Mouse (Mus musculus) testis, postnatal 10 days (tissue): Measurements from ENCODE around the gene Fbxw8.

Experiments used
- DNase-seq: peaks from one replicate; pipeline ENCODE4 v3.0.0; 2021; ENCODE audit warnings: low spot score

Fbxw8 gene

DNA sequence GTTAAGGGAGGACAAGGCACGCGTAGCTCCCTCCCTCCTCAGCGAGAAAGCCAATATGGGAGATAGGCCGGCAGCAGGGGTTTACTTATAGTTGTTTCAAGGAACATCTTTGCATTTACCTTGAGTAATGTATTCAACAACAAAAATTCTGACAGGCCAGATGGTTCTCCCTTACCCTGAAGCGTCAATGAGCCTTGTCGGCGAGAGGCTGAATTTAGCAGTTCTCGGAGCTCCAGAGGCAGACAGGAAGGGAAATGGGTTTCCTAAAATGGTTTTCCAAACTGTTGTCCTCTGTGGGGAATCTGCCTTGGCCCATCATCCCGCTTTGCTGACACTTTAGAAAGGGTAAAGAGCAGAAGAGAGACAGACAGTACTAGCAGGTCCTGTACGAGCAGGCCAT, 48.6 kb downstream of the Fbxw8 start:
- DNase-seq, result no peak

DNA sequence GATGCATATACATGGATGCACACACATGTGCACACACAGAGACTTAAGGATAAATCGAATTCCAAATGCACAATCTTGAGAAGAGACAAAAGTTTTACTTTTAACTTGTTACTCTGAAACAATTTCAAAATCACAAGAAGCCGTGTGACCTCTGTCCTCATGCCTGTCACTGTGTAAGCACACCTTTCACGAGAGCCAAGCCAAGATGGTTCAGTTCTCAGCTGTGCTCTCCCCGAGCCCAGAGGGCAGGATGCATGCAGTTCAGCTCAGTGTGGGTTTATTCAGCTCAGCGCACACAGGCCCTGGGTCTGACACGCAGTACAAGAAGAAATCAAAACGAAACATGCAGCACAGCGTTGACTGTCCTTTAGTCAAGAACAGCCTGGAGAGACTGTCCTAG, 49.7 kb downstream of the Fbxw8 start:
- DNase-seq, result no peak

DNA sequence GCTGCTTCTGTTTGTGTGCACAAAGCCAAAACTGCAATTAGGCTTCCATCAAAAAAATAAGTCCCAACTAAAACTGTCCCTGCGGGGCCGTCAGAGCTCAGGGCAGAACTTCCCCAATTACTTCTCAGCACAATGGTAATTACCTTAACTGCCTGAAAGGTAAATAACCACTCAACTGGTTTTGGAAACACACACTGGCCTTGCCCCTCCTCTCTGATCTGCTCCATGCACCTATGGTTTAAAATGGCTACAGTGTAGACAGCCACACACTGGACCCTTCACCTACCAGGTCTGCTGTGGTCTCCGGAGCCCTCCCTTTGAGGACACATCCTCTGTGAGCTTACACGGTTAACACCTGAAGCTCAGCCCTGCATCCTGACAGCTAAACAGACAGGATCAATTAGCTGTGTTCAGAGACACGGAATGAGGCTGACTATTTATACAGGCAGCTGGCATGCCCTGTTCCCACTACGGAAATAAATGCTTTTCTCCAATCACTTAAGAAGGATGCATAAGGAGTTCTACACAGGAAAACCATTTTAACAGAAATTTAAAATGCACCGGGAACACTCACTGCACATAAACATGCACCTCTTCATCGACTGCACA, 55.3 kb downstream of the Fbxw8 start:
- DNase-seq, result no peak

DNA sequence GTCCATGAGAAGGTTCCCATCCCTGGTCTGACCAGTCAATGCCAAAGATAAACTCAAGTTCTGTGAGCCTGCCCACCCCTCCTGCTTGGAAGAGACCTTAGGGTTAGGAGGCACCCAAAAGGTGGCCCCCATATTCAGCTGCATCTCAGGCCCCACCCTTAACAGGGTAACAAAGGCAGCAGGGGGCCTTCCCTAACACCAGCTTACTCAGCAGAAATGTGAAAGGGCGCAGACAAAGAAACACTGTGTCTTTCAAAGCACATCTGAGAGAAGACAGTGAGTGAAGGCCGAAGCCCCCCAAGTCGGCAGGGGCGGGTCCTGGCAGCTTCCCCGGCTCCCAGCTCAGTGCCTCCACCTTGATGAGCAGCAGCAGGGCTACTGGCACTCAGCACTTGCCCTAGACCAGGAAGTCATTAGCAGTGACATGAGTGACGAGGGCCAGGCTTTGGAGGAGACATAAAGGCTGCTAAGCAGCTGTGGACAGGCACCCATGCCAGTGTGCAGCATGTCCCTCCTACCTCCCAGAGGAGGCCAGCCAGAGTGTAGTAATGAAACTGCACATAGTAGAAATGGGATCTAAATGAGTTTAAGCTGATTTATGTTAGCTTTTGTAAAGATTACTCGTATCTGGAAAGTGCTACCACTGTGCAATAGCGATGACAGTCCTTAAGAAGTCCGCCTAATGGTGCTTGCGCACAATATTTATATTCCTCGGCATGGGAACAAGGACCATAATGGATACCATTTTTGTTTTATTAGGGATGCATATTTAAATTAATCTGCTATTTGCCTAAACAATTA, 56.0 kb downstream of the Fbxw8 start:
- DNase-seq, result no peak

DNA sequence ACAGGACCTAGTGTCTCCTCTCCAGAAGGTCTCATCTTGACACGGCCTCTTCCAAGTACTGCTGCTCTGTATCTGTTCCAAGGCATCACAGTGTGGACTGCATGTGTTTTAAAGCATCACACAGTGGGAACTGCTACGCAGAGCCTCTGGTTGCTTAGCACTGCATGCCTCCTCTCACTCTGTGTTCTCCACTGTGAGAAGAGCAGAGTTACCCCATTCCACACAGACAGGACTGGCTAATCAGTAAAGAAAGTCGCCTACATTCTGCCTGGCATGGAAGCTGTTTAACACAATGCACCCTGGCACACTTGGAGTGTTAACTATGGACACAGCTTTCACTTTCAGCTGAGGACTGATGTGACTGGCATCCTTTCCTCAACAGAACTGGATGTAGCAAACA, 58.9 kb downstream of the Fbxw8 start:
- DNase-seq, result no peak

DNA sequence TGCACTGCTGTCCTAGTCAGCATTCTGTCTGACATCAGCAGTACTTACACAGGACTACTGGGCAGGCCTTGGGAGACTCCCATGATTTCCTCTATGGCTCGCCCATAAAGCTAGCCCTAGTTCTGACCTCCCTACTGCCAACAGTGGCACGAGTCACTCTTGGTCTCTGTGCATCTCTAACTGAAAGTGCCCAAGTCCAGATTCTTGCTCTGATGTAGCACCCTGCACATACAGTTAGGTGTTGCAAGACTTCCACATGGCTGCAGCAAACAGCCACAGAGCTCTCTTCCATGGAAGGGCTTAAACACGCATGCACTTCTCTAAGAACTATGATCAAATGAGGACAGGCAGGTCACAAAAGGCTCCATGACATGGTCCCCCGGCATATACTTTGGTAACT, 59.4 kb downstream of the Fbxw8 start:
- no peak for DNase-seq

DNA sequence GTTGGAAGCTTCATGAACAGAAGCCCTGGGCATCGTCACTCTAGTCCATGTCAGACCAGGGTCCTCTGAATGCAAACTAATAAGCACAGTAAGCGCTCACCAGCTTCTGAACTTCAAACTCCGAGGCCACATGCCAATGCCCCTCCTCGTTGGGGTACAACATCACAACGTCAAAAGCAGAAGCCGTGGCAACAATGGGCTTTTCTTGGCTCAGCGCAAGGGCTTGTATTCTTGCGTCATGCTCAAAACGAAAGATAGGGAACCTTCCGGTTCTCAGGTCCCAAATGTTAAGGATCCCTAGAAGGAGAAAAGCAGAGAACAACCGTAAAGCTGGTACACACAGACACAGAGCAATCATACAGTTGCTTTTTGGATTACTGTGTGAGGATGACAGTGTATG, 59.8 kb downstream of the Fbxw8 start:
- no peak for DNase-seq

DNA sequence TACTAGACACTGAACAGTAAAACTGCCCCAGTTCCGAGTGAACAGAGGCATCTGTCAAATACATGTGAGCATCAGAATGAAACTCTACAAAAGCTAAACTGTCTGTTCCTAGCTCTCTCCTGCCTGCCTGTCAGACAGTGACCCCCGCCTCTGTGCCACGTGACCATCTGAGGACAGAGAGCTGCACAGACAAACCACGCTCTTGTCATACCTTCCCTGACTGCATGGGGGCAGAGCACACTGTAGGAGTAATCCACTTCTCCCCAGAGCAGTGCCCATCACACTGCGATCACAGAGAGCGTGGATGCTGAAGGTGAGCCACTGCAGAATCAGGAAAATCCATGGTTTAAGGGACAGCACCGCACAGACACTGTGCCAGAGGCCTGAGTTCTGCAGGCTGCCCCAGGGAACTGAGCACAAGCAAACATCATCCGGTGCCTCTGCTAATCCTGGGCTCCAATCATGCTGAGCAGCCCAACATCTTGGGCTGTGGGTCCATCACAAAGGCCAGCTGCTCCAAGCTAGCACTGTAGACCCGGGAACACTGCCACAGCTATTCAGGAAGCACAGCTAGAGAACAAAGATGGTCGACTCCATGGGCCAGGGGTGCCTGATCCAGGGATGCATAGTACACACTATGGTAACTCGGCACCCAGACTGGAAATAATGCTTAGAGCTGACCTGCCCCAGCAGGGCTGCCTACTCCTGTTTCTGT, 61.8 kb downstream of the Fbxw8 start:
- no peak for DNase-seq

DNA sequence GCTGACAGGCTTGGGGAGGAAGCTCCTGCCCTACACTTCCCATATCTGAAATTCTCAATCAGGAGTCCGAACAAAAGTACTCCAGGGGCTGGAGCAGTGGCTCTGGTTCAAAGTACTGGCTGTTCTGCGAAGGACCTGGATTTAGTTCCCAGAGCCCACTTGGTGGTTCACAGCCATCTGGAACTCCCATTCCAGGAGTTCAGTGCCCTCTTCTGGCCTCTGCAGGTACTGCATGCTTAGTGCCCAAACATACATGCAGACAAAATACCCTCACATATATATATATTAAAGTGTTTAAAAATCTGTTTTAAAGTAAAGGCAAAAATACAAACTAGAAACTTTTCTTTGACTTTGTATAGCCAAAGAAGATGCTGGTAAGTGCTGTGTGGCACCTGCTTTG, 64.4 kb downstream of the Fbxw8 start:
- DNase-seq, result peak; percentile 67

DNA sequence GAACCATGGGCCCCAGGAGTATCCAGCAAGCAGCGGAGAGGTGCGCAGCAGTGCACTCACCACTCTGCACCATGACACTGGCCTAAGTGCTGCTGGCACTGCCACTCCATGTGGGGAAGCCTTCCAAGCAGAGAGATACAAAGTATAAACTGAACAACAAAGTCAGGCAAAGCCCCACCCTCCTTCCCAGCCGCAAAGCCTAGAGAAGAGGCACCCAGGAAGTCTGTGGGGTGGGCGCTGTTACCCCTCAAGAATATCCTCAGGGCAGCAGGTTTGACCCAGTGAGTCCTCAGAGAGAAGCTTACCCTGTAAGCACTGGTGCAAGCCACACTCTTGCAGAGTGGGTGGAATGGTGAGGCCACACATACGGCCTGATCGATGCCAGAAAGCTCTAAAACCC, 65.2 kb downstream of the Fbxw8 start:
- no peak for DNase-seq

DNA sequence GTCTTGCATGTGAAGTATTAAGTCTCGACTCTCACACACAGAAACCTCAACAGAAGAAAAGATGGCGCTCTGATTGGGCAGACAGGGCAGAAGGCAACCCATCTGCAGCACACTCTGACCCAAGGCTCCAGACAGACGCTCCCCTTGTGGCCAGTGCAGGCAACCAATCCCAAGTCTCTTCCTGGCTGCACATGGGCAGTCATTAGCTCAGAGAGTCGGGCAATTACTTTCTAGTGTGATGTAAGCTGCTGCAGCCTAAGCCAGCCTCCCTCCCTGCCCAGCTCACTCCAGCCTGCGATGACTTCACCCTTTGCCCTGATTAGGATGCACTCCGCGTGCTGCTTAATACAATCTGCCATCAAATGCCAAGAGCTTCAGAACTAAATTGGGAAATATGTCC, 66.2 kb downstream of the Fbxw8 start:
- DNase-seq, result no peak

DNA sequence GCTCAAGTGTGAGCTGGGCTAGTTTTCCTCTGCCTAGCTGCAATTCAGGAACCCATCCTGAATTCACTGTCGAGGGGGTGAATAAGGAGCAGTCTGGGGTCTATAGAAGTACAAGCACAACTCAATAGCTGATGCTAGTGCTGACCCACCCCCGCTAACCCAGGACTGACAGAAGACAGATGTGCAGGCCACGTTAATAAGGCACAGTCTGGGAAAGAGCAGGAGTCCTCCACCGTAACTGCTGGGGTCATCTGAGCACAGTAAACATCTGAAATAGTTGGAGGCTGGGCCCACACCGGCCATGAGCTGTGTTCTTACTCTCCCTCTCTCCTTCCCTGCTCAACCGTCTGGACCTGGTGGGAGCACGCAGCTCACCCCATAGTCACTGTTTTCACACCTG, 68.3 kb downstream of the Fbxw8 start:
- no peak for DNase-seq

DNA sequence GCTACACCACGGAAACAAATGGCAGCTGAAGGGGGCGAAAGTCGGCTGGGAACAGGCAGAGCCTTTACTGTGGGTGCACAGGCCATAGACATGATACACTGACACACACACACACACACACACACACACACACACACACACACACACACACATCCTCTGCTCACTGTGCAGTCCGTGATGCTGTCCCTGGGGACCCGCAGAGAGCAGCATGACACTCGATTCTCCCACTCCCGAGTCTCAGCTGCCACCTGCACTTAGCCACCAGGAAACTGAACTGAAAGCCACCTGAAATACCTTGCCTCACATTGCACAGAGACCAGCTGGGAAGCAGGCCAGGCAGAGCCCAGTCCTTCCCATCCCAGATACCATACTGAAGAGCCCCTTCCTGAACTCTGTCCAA, 70.0 kb downstream of the Fbxw8 start:
- no peak for DNase-seq

DNA sequence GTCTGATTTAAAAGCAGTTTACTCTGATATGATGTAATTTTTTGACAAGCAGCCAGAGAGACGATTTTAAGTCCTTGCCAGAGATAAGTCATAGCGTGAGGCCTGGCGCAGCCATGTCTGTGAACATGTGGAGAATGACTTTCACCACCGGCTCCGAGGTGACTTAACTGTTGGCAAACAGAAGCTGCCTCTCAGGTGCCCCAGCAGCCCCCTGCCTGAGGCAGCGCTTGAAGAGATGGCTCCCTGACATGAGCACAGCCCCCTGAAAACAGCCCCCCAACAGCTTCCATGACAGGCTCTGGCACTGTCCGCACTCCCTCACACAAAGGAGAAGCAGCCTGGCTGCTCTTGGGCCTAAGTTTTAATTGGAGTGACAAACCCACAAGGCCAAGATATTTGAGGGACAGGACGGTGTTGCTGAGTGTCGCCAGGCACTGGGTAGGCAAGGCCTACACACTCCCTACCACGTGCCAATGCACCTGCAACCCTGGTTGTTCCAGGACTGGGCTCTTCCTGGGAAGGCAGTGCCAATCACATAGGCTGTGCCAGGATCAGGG, 71.0 kb downstream of the Fbxw8 start:
- DNase-seq, result no peak

DNA sequence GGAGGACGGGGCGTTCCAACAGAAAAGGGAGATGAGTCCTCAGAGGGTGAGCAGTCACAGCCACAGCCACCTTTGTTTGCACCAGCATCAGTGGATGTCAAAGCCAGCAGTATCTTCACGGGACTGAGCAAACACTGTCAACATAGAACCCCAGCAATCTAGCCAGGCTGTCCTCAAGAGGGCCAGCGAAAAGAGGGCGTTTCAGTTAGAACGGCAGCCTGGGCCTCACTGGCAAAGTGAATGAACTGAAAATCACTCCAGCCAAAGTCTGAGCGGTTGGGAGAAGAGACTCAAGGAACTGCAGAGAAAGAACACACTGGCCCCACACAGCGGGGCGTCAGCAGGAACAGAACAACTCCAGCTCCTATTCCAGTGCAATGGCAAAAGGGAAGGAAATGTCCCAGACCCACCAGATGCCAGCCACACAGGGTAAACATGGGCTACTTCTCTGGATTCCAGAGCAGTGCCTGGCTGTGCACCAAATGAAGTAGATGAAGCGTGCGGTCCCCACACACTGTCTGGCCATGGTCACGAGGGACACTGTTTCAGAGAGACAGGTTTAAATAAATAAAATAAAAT, 72.1 kb downstream of the Fbxw8 start:
- no peak for DNase-seq

DNA sequence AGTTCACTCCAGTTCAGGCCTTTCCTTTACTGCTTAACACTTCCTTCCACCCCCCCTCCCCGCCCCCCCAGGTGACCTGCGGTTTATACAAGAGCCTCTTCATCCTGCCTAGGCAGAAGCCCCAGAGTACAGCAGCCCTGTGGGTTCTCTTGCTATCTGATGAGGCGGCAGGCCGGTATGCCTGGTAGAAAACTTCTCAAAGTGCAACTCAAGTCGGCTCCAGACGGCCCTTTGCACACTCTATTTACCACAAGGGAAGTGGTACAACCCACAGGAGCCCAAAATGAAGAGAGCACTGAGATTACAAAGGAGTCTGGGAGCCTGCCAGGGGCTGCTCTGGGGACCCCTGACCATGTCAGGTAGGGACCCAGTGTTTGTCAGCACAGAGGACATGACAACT, 73.3 kb downstream of the Fbxw8 start:
- DNase-seq, result no peak

DNA sequence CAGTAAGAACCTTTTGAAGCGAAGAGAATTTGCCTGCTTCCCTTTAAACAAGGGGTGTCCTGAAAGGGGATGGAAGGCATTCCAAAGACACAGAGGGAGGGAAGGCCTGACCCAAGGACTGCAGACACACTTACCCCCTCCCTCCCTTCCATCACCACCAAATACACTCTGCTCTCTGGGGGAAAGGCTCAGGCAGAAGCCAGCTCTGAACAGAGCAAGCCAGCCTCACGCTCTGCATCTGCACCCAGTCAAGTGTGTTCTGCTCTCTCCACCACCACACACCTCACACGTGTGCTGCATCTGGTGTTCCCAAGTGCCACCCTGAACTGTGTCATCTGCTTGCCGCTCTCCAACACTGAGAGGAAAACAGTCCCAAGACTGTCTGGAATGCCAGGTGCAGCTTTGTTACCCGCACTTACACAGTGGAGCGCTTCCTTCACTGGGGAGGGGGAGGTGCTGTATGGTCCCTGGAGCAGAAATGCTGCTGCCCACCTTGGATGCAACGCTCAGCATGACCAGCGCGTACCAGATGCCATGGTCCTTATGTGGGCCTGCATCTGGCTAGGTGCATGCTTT, 73.8 kb downstream of the Fbxw8 start:
- no peak for DNase-seq

DNA sequence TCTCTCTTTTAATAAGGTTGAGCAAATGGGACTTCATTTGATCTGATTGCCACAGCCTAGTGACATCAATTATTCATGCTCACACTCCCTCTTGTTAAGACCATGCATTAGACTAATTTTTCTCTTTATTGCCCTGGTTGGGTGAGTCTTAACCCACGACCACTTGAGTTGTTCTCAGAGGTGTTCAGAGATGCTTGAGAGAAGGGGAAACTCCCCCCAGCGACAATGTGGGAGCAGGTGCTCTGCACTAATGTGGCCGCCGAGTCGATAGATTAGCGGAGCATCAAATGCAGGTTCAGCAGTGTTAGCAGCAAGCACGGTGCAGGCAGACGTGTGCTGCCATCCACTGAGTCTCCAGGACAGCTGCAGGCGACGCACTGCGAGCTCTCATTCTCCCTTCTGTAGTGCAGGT, 75.4 kb downstream of the Fbxw8 start:
- no peak for DNase-seq

DNA sequence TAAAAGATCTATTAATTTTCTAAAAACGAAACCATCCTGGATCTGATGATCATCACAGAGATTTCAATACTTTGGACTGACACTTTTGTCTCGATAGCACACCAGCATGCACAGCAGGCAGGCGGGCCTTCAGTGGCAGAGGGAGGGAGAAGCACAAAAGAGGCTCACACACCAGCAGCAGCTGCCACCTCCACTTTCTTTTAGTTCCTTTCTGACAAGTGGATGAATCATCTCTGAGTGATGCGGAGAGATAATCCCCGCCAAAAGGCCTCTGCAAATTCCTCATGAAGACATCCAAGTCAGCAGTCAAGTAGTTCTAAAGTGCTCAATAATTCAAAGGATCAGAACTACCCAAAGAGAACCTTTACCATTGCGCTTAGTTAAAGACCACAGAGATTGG, 75.9 kb downstream of the Fbxw8 start:
- no peak for DNase-seq

DNA sequence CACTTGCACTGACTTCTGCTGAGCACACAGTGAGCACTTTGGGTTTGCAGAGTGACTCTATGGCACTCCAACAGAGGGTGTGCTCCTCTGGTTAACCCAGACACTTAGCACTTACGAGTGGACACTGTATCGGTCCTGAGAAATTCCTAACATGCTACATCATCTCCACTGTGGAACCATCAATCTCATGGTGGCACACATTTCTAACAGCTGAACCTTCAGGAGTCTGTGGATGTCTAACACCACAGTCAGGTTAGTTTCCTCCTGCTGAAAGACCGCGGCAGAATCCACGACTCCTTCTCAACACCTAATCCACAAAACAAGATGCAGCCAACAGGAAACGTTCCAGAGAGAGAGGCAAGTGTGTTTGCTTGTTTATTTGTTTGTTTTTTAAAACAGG, 76.7 kb downstream of the Fbxw8 start:
- no peak for DNase-seq

DNA sequence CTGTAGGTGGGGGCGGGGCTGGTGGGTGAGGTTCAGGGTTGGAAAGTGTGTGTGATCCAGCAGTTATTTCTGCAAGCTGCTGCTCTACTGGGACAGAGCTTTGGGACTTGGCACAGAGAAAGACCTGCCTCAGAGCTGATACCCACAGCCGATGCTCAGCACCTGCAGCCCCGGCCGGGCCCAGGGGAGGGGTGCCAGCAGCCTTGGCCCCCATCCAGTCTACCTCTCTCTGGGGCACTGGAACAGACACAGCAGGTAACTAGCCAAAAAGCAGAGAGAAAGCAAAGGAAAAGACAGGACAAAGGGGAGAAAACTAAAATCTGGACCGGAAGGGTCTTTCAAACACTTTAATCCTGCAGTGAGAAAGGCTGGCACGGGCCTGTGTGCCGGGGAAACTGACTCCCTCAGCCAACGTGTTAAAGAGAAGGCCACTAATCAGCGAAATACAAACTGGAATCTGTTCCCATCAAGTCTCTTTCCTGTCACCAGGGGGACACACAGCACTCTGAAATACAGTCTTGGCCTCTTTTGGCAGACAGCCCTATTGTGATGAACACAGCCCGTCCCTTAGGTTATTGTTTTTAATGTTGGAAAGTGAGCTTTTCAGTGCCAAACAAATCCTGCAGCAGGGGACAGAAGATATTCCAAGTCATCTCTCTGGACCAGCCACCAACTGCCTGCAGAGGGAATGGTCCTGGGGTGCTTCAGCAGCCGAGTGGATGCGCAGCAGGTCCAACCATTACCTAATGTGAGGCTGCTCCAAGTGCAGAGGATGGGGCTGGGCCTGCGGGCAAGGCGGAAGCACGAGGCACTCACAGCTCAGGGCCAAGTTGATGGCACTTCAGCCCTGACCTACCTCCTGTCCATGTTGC, 78.3 kb downstream of the Fbxw8 start:
- DNase-seq, result no peak
